Mouse (Mus musculus) thymus, postnatal 10 days (tissue): ENCODE results near the gene Gm10974.

Experiments used
- DNase-seq, 2 experiments: peaks; one replicate each; pipeline ENCODE4 v3.0.0; 2021; ENCODE audit warnings: low spot score in 2 of 2

Gene Gm10974

DNA sequence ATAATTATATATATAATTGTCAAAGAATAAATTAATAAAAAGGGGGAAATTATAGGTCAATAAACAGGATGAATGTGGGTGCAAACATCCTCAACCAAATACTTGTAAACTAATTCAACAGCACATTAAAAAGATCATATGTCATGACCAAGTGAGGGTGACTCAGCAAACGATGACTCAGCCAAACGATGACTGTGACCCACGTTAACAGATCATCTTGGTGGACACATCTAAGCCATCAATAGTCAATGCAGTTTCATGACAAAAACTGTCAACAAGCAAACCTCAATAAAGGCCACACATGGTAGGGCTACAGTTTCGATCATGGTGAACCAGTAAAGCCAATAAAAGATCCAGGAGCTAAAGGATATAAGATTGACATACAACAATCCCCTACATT lies 6.7 kb upstream of the Gm10974 start:
- DNase-seq: no peak

DNA sequence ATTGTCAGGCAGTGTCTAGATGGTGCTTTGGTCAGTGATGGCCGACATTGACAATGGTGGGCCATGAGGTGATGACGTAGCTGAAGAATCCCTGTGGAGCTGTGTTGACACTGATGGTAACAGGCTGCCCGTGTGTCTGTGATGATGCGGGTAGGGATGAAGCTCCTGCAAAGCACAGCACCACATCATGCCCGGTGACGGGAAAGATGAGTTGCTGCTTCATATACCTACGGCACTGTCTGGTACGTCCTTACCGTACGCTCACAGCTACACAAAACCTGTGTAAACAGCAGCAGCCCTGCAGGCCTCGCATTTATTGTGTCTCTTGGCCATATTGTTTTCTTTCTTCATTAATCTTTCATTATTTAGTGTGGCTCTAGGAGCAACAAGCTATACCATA lies 1.2 kb upstream of the Gm10974 start:
- DNase-seq: no peak

DNA sequence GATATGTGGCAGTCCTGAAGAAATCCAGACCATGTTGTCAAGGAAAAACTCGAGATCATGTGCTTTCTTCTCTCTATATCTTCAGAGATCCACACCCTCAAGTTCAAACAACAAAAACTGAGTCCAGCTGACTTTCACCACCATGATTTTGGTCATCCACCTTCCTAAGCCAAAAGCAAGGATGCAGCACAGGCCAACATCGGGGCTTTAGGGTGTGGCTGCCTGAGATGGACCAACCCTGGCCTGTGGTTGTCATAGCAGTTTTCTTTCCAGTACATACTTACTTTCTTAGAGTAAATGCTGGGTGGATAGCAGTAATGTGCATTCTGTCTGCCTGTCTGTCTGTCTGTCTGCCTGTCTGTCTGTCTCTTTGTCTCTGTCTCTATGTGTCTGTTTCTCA lies 294 bp upstream of the Gm10974 start:
- no peak for DNase-seq

- DNase-seq: no peak
These were observed 3.6 kb downstream of the Gm10974 start for GRCm38 (mm10) chr7:66369071-66369933.

- DNase-seq: no peak
These were observed 4.3 kb downstream of the Gm10974 start for GRCm38 (mm10) chr7:66369934-66370445.

- no peak for DNase-seq
These were observed 5.3 kb downstream of the Gm10974 start for GRCm38 (mm10) chr7:66370970-66371369.

GRCm38 (mm10) chr7:66373391-66373790 lies 7.7 kb downstream of the Gm10974 start:
- no peak for DNase-seq

- no peak for DNase-seq
These were observed 10.0 kb downstream of the Gm10974 start for GRCm38 (mm10) chr7:66375736-66376135.

- no peak for DNase-seq
These were observed 10.9 kb downstream of the Gm10974 start for GRCm38 (mm10) chr7:66376560-66376959.

- no peak for DNase-seq
These were observed 18.5 kb downstream of the Gm10974 start for GRCm38 (mm10) chr7:66384213-66384612.

GRCm38 (mm10) chr7:66384891-66385290 lies 19.2 kb downstream of the Gm10974 start:
- no peak for DNase-seq

DNA sequence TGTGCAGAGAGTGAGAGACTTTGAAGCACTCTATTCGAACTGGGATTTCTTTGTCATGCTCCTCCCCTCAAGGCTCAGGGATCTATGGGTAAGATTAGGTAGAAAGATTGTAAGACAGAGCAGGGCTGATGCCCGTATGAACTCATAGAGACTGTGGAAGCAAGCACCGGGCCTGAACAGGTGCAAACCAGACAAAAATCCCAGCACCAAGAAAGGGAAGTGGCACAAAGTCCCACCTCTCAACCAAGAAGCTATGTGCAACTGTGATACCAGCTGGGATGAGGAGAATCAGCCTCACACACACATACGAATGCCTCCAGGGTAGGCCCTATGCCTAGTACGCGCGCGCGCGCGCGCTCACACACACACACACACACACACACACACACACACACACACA lies 20.1 kb downstream of the Gm10974 start:
- no peak for DNase-seq

DNA sequence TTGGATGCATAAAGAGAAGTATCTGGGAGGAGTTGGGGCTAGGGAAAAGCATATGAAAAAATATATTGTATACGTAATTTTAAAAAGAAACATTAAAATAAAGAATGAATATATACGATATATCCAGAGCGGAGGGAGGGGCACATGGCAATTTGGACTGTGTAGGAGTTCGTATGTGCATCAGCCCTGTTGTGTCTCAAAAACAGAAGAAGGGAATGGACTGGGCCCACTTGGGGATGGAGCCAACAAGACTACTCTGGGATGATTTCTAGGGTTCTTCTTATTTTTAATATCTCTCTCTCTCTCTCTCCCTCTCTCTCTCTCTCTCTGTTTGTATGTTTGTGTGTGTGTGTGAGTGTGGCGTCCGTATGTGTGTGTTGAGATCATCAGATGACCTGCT lies 20.7 kb downstream of the Gm10974 start:
- DNase-seq: no peak

- DNase-seq: no peak
These were observed 21.7 kb downstream of the Gm10974 start for GRCm38 (mm10) chr7:66387419-66387812.

DNA sequence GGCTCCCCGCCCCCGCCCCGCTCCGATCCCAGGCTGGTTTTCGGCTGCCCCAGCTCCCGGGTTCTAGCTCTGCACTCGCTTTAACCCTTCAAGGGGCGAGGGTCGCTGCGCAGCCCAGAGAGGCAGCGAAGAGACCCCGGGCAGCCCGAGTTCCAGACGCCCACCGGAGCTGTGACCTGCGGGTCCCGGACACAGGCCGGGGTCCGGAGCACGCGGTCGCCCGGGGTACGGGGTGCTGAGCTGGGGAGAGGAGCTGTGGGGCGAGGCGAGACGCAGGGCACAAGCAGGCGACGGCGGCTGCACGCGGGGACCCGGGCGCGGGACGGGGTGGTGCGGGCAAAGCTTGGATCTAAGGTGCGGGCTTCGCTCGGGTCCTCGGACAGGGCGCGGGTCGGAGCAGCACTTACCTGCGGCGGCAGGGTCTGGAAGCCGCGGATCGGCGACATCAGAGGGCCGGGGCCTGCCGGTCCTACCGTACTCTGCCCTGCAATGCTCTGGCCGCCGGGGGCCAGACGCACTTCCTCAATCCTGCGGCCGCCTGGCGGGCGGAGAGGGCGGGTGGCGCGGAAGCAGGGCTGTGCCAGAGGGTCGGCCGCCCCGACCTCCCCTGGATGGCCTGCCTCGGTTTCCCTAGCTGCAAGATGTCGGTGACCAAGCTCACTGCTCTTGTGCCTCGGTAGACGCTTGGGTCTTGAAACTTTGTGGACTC lies 22.3 kb downstream of the Gm10974 start, which contains the start of gene Lrrk1:
Lrrk1 (minus strand) TSS at position 538 of the 709 bp plus-strand sequence.
- DNase-seq: no peak

- DNase-seq: peak in 1 of 2 experiments; percentile 28
These were observed 23.2 kb downstream of the Gm10974 start for GRCm38 (mm10) chr7:66388621-66389532.

- no peak for DNase-seq
These were observed 31.6 kb downstream of the Gm10974 start for GRCm38 (mm10) chr7:66397288-66397687.

GRCm38 (mm10) chr7:66401605-66402004 lies 35.9 kb downstream of the Gm10974 start:
- DNase-seq: no peak

GRCm38 (mm10) chr7:66402876-66403275 lies 37.2 kb downstream of the Gm10974 start:
- no peak for DNase-seq

GRCm38 (mm10) chr7:66404141-66404540 lies 38.4 kb downstream of the Gm10974 start:
- no peak for DNase-seq

DNA sequence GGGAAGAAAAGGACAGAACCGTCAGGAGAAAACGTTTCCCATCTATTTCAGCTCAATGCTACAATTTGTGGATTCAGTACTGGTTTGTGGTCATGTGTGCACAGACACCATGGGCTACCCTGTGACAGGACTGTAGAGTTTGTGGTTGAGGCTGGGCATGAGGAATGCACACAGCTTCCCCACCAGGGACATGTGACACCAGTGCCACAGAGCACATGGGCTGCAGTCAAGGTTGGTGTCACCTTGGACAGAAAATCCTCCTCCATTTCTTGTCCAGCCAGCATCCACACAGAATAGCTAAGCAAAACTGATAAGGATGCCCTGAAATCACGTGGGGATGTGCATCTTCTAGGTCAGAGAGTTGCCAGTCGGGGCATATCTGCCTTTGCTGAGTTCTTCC lies 39.1 kb downstream of the Gm10974 start:
- DNase-seq: no peak

DNA sequence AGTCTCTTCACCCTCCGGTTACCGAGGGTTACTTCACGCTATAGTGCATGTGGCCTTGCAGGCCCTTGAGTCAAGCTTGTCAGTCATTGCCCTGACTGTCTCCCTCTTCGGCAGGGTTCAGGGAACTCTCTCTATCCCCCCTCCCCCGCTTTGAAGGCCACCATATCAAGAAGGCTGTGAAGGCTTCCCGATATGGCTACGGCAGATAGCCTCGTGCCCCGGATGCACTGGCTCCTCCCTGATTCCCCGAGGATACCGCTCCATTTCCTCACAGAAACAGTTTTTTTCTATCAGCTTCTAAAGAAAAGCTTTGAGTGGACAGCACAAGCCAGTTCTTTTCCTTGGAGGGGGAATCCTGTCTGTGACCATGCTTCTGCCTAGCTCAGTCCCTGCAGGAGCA lies 39.8 kb downstream of the Gm10974 start:
- DNase-seq: no peak
